Mouse (Mus musculus) left cerebral cortex, adult 11 months (tissue): ENCODE measurements around the gene Mydgf.
A peak's percentile ranks its signal among the peaks of the same experiment; 100 is the strongest.

Experiments
- DNase-seq: peaks from one replicate; pipeline ENCODE4 v3.0.0; 2022; ENCODE audit warnings: low spot score

The Mydgf gene

DNA sequence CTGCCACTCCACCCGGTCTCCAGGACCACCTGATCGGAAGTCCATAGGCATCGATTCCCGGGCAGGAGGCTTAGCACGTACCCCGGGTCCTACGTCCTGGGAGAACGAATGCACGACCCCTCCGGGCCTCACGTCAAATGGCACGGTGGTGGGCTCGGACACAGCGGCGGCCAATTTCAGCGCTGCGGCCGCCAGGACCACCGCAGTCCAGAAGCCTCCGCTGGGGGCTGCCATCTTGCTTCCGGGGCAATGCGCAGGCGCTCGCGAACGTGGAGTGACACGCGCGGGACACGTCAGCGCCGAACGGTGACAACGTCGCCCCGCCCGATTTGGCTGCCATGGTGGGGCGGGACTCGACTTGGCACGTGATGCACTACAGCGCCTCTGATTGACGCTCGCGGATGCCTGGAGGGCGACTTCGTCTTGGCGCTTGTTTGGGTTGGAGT is at the start of gene Mydgf:
TSS of gene Mydgf (minus strand) at position 263 of the 446 bp plus-strand sequence.
- peak; percentile 88 for DNase-seq

DNA sequence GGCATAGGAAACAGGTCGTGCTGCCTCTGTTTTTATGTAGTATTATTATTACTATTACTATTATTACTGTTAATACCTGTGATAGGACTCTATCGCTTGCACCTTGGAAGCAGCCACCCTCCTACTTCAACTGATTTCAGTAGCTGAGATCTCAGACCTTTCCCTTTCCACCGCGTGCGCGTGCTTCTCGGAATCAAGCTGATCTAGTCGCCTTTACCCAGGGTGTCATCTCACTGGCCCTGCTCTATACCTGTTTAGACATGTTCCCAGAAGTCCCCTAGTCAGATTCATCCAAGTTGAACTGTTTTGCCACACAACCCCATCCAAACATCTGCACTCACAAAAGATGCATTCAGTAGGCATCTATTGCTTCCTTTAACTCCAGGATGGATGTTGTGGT is 49.7 kb upstream of the Mydgf start:
- DNase-seq: no peak

GRCm38 (mm10) chr17:56229943-56230342 is 46.2 kb upstream of the Mydgf start:
- peak; percentile 84 for DNase-seq

DNA sequence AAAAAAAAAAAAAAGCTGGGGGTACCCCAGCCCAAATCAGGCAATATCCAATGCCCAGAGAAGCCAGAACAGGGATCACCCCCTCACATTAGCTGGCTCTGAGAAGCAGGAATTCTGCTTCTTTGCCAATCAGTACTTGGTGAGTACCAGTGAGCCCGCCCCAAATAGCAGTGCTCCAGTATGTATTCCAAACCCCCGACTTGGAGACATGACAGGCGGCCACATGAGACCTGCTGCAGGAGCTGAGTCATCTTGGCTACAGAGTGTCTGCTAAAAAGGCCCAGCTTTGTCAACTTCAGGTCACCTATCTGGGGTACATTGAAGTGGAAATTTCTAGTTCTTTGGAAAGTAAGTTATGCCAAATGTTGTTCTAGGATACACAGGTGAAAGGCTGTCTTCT is 42.8 kb upstream of the Mydgf start:
- DNase-seq: no peak

DNA sequence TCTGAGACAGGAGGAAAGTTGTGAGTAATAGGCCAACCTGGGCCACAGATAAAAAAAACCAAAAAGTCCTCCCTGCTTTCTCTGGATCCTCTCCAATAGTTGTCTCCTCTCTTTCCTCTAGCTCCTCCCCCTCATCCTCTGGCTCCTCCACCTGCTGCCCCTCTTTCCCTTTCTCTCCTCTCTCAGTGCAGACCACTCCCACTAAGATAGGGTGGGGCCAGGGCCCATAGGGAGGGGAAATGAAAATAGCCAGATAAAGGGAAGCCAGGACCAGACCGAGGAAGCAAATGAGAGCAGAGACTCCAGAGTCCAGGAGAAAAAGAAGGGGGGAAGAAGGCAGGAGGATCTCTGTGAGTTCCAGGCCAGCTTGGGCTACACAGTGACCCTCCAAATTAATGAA is 41.2 kb upstream of the Mydgf start:
- no peak for DNase-seq

DNA sequence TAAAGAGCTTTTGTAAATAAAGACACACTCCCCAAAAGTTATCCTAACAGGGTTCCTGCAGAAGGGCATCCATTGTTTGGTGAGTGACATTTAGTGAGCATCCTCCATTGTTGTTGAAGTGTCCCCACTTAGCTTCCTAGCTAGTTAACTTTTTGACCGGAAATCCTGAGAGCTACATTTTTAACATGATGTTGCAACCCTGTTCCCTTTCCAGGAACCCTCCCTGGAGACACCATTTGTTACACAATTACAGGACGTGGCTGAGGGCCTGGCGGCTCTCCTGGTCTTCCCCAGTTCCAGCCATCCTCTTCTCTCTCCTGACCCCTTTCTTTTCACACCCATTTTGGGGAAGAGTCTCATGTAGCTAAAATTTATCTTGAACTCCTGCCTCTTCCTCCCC is 36.1 kb upstream of the Mydgf start:
- no peak for DNase-seq

GRCm38 (mm10) chr17:56219251-56219650 is 35.5 kb upstream of the Mydgf start:
- no peak for DNase-seq

DNA sequence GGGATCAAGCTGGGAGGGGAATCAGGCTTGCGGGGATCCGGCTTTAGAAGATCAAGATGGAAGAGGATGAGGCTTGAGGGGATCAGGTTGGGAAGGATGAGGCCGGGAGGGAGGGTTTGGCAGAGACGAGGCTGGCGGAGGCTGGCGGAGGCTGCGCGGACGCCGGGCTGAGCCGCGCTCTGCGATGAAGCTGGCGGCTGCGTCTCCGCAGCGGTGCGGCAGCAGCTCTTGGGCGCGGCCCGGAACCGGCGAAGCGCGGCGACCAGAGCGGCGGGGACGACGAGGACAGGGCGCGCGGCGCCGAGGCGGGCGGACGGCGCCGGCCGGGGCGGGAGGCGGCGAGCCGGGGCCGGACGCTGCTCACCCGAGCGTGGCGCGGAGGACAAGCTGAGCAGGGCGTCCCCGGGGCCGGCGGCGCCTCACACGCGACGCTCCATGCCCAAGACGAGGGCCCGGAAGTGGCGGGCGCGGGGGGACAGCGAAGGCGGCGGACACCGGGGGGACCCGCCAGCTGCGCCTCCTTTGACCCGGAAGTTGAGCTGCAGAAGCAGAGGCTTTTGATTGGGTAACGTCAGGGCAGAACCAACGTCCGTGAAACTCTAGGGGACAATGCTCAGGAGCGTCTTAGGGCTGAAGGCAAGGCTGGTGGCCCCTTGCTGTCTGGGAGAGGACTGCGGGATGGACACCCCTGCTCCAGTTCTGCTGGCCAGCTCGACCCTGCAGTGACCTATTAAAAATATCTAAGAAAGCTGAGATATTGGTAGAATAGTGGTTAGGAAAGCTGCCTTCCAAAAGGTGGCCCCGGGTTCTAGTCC is 34.9 kb upstream of the Mydgf start, which contains the start of gene Dpp9:
TSS of gene Dpp9 (minus strand) at position 529 of the 815 bp plus-strand sequence.
- peak; percentile 91 for DNase-seq

GRCm38 (mm10) chr17:56217670-56218069 is 34.0 kb upstream of the Mydgf start:
- no peak for DNase-seq

- no peak for DNase-seq
Observed at GRCm38 (mm10) chr17:56214229-56214628, 30.5 kb upstream of the Mydgf start.

- no peak for DNase-seq
Observed at GRCm38 (mm10) chr17:56212676-56213075, 29.0 kb upstream of the Mydgf start.

- DNase-seq: no peak
Observed at GRCm38 (mm10) chr17:56211090-56211489, 27.4 kb upstream of the Mydgf start.

GRCm38 (mm10) chr17:56208821-56209220 is 25.1 kb upstream of the Mydgf start:
- no peak for DNase-seq

GRCm38 (mm10) chr17:56207963-56208530 is 24.3 kb upstream of the Mydgf start:
- no peak for DNase-seq

DNA sequence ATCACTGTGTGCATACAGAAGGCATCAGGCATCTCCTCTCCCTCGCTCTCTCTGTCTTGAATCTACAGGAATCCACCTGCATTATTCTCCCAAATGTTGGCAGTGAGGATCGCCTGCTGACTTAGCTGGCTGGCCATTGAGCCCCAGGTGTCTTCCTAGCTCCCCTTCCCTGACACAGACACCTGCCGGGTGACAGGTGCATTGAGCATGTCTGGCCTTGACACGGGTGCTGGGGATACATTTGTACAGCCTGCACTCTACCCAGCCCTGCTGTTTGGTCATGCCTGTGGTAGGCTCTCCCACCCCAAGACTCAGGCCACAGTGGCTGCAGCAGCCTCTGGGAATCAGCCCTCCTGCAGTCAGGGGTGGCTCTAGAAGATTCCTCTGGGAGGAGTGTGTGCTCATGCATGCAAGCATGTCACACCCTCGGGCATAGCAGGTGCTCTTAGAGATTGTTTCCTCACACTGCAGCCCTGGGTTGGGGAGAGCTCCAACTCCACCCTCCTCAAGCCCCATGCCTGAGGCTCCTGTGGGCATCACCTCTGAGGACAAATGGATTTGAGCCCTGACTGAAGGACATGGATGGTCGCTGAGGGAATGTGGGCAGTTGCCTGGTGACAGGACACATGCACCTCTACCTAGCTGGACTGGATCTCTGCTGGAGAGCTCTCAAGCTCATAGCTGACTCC is 23.4 kb upstream of the Mydgf start:
- DNase-seq: no peak

GRCm38 (mm10) chr17:56206276-56206884 is 22.7 kb upstream of the Mydgf start:
- DNase-seq: no peak

- no peak for DNase-seq
Observed at GRCm38 (mm10) chr17:56203729-56204128, 20.0 kb upstream of the Mydgf start.

- no peak for DNase-seq
Observed at GRCm38 (mm10) chr17:56202476-56202875, 18.8 kb upstream of the Mydgf start.

GRCm38 (mm10) chr17:56201642-56202041 is 17.9 kb upstream of the Mydgf start:
- no peak for DNase-seq

GRCm38 (mm10) chr17:56200586-56200985 is 16.9 kb upstream of the Mydgf start:
- no peak for DNase-seq

- DNase-seq: no peak
Observed at GRCm38 (mm10) chr17:56196860-56197259, 13.1 kb upstream of the Mydgf start.

DNA sequence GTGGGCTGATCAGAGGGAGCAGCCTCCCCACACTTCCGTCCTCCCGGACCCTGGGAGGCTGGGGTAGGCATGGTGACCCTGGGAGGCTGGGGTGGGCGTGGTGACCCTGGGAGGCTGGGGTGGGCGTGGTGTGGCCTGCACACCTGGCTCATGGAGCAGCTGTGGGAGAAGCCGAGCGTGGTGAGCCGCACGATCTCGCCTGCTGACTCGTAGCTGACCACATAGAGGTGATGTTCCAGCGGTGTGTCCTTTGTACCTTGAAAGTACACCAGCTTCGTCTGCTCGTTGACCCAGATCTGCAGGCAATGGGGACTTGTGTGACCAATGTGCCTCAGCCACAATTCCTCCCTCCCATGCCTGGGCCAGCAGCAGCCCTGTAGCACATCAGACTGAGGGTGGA is 11.0 kb upstream of the Mydgf start:
- no peak for DNase-seq

GRCm38 (mm10) chr17:56194357-56194756 is 10.6 kb upstream of the Mydgf start:
- DNase-seq: no peak
